Mouse (Mus musculus) layer of hippocampus, postnatal 25 days (tissue): ENCODE data around the gene Snx5. TPM values are rescaled to one million over a fixed set of nuclear protein-coding genes. Genes with fewer than 3 reads are reported as not detected.

ENCODE experiments used
- DNase-seq, 2 experiments: peaks; one replicate each; pipeline ENCODE4 v3.0.0; 2022; ENCODE audit warnings: mixed read lengths in 2 of 2, low spot score in 1 of 2; ENCODE audit errors: extremely low spot score in 1 of 2
- total RNA-seq, 2 experiments: library from RNA; stranded (reverse); gene quantifications; 2 replicates each; pipeline ENCODE4 v1.2.3; 2021

Snx5 gene
- total RNA-seq, 2 experiments from 2014 or later = 71.2 to 71.4 TPM

GRCm38 (mm10) chr2:144268446-144269305, 2.0 kb downstream of the Snx5 start:
- no peak for DNase-seq

GRCm38 (mm10) chr2:144267731-144268015, 3.0 kb downstream of the Snx5 start:
- no peak for DNase-seq

DNA sequence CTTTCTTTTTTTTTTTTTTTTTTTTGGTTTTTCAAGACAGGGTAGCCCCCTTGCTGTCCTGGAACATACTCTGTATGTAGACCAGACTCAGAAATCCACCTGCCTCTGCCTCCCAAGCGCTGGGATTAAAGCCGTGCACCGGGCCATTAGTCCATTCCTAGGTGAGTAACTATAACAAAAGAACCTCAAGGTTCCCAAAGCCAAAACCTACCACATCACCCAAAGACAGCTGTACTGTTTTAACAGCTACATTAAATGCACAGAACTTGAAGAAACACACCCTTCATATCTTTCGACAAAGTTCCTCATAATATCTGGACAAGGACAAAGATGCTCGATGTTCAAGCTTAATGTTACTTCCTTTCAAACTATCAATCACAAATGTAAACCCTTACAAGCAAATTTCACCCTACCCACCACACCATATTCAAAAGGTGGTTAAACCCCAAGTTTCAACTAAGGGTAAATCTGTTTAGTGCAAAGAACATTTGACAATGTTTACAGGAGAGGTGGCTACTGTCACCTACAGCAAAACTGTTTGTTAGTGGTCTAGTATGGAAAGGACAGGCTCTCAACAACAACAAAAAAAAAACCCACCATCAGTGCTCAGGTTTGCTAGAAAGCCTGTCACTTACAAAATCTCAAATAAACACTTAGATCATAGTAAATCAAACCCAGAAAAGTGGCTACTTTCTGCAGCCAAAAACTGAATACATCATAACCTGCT, 3.5 kb downstream of the Snx5 start:
- DNase-seq = no peak

DNA sequence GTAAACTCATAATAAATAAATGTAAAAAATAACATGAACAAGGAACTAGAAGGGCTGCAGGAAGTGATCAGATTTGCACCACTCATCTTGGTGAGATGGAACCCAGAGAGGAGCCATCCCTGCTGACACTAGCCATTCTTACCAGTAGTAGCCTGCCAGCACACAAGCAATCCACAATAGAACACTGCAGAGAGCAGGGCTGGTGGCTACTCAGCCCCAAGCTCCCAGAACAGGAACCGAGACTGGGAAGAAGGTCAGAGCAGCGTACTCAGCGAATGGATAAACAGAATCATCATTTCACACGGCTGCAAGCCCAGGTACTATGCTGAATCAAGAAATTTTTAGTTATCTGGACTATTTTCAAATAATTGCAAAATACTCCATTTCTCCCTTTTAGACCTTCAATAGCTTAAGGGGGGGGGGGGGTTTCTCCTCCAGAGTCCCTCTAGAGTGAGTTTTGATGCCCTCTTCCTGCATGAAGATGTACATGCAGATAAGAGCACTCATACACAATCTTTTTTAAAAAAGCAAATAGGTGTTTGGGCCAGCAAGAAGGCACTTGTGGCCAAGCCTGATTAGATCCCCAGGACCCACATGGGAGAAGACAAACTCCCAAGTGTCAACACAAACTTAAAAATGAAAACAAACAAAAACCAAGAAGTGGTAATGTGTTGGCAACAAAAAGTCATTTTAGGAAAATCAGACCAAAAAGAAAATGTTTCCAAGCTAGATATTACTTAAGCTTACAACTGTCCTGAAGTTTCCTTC, 4.6 kb downstream of the Snx5 start:
- no peak for DNase-seq

GRCm38 (mm10) chr2:144265120-144265488, 5.6 kb downstream of the Snx5 start:
- no peak for DNase-seq

- DNase-seq = no peak
Measured at GRCm38 (mm10) chr2:144264398-144265119, 6.1 kb downstream of the Snx5 start.

- DNase-seq = no peak
Measured at GRCm38 (mm10) chr2:144262837-144263236, 7.9 kb downstream of the Snx5 start.

DNA sequence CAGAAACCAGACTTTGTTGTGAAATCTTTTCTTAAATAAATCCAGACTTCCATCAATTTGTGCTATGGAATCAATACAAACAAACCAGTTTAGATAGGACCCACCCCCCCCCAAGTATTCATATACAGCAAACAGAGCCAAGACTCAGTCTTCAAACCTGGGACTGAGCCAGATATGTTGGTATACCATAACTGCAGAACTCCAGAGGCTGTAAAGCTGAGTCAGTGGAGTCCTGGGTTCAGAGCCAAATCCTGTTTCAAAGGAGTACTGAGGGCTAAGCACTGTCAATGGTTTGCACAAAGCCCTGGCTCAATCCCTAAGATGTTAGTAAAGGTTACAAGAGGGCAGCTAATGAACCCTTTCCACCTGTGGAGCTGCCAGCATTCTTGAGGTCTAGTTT, 20.6 kb downstream of the Snx5 start:
- DNase-seq = no peak

GRCm38 (mm10) chr2:144248613-144249376, 21.9 kb downstream of the Snx5 start:
- no peak for DNase-seq

GRCm38 (mm10) chr2:144247337-144247978, 23.2 kb downstream of the Snx5 start:
- no peak for DNase-seq

GRCm38 (mm10) chr2:144246270-144246669, 24.4 kb downstream of the Snx5 start:
- no peak for DNase-seq

GRCm38 (mm10) chr2:144245464-144245863, 25.2 kb downstream of the Snx5 start:
- no peak for DNase-seq

GRCm38 (mm10) chr2:144240095-144240899, 30.4 kb downstream of the Snx5 start:
- DNase-seq = no peak

GRCm38 (mm10) chr2:144239318-144239717, 31.4 kb downstream of the Snx5 start:
- DNase-seq = no peak

DNA sequence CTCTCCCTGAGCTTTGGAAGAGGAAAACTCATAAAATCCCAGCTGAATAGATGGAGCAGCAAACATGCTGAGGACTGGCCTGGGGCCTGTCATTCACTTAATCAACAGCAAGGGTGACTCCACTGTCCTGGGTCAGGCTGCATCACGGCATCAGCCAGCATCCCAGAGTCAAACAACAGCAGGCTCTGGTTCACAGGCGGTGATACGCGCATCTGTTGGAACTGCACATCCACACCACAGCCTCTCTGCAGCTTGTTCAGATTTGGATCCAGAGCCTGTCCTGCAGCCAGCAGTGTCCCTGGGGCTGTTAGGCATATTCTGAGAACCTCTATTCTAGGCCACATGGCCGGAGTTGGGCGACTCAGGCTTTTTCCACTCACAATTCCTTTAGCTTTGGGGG, 32.4 kb downstream of the Snx5 start:
- DNase-seq = no peak

- no peak for DNase-seq
Measured at GRCm38 (mm10) chr2:144236791-144237584, 33.7 kb downstream of the Snx5 start.

DNA sequence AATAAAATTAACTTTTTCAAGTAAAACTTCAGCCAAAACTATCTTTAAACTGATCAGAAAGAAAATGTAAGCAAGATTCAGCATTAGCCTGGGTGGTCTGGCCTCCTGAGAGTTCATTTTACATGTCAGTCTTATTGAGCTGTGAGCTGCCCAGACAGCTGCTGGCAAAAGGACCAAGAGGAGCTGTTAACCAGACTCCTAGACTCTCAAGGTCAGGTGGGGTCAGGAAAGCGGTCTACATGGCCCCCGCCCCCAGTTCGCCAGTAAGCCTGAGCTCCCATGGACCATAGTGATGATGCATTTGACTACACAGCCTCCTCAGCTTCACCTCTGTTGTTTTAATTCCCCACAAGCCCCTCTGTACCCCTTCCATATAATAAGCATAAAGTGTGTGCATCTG, 34.9 kb downstream of the Snx5 start:
- DNase-seq = no peak

DNA sequence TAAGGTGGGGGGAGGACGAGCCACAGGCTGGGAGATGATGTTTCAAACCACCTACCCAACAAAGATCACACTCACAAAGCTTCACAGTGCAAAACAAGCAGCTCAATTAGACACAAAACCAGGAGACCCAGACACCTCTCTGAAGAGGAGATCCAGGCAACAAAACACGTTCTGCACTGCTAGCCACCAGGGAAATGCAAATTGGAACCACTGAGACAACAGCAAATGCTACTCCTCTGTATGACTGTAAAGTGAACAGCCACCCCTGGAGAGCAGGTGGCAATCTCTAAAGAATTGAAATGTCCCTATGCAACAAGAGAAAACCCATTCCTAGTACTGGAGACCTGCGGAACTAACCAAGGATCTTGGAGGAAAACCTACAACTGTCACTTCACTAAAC, 37.2 kb downstream of the Snx5 start:
- no peak for DNase-seq
